Mouse (Mus musculus): Measurements from ENCODE around the gene Rexo5. TPM values are rescaled to one million over a fixed set of nuclear protein-coding genes. Genes with fewer than 3 reads are reported as not detected.

Gene Rexo5
- 6.6 to 10.3 TPM (median 8.9 TPM) in 4 replicates for total RNA-seq (2023; ENCODE audit: inconsistent age)

GRCm38 (mm10) chr7:119793586-119794250 lies at the start of gene Rexo5, which contains the start of gene Eri2:
Gene Rexo5 (plus strand): TSS chr7:119794006.
Gene Eri2 (minus strand): TSS chr7:119794058.

DNA sequence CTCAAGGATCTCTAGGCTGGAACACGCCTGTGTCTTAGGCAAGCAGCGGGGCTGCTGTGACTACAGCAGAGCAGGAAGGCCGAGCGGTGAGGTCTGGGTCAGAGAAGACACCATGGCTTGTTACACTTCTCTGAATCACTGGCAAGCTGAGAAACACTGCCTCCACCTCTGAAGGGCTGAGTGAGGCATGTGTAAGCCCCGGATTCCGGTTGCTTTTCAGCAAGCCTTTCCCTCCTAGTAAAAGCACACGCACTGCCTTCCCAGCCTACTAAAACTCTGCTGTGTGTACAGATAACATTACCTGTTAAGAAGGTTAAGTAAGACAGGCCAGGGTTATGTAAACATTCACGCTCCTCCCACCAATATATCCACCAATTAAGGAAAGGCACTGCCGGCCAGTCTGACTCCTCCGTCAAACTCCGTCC lies 33.3 kb upstream of the Rexo5 start, which contains the start of gene Acsm3:
Gene Acsm3, plus strand, starts transcription at position 397 of the 425 bp plus-strand sequence.

DNA sequence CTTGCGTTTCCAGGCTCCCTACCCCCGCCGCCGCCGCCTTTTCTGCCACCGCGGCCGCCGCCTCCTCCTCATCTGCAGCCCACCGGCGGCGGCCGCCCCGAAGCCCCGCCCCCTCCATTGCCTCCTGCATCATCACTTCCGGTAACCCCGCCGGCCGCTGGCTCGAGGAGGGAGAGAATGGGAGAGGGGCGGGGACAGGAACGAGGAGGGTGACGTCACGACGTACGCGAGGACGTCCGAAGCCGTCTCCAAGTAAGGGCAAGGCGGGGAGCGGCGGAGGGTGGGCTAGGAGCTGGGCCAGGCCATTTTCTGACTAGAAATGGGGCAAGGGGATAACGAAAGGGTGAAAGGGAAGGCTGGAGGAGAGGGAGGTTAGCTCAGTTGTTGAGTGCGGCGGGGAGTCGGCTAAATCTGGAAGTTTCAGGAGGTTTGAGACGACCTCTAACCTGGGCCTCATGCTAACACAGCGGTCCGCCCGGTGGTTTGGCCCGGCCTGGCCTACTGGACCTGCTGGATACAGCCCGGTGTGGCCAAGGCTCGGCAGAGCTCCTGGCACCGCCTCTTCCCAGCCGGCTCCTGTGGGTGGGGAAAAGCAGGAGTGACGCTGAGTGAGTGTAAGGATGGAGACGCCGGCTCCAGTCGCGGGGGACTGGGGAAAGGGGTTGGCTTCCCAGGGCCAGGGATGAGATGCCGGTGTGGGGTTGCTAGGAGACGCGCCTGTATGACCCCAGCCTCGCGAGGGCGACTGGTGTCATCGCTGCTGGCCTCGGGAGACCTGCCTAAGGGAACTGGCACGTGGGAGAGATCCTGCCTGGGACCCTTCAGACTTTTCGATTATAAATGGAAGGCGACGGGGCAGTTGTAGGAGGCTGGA lies 102.1 kb downstream of the Rexo5 start, which contains the start of the genes Lyrm1 and Dcun1d3:
Gene Lyrm1, plus strand, starts transcription at position 223 of the 874 bp plus-strand sequence.
Gene Dcun1d3, minus strand, starts transcription at position 660 of the 874 bp plus-strand sequence.

Other genes with a start within 250 kb of the Rexo5 start
- gene Acsm2, start 239.7 kb upstream of the Rexo5 start, total RNA-seq (2023; ENCODE audit: inconsistent age) = not detected in 4 replicates
- gene Acsm1, start 187.0 kb upstream of the Rexo5 start, total RNA-seq (2023; ENCODE audit: inconsistent age) = not detected in 4 replicates
- gene Acsm4, start 104.0 kb upstream of the Rexo5 start, total RNA-seq (2023; ENCODE audit: inconsistent age) = not detected in 4 replicates
- gene Thumpd1, start 73.2 kb upstream of the Rexo5 start, total RNA-seq (2023; ENCODE audit: inconsistent age) = 86.9 to 92.3 TPM (median 90.9 TPM) in 4 replicates
- not detected in 4 replicates for gene Acsm3, start 33.1 kb upstream of the Rexo5 start, total RNA-seq (2023; ENCODE audit: inconsistent age)
- 3.7 to 4.5 TPM (median 4.2 TPM) in 4 replicates for gene Eri2, start 52 bp downstream of the Rexo5 start, total RNA-seq (2023; ENCODE audit: inconsistent age)
- gene Lyrm1, start 101.9 kb downstream of the Rexo5 start, total RNA-seq (2023; ENCODE audit: inconsistent age) = 1.5 to 5.1 TPM (median 4.1 TPM) in 4 replicates
- 10.7 to 15.7 TPM (median 11.8 TPM) in 4 replicates for gene Dcun1d3, start 102.3 kb downstream of the Rexo5 start, total RNA-seq (2023; ENCODE audit: inconsistent age)

All from B cell, adult (primary cell).